Comparison of ENCODE assay signal across 8 mouse cellular contexts in genomic region chr5:121398146-121398964, GRCm38 (mm10). TPM values are rescaled to one million over a fixed set of nuclear protein-coding genes. Genes with fewer than 3 reads are reported as not detected.
A peak's percentile ranks its signal among the peaks of the same experiment; 100 is the strongest.
DNase-seq lines count a peak whose midpoint lies in the region; ATAC-seq lines count a peak whose summit lies in the region.

No protein-coding gene starts in this region.

- H3K27ac ChIP-seq in heart, embryonic 14.5 days (replicated peaks in 1 of 2; ENCODE audit: control insufficient read depth in 1 of 2, insufficient read depth in 1 of 2, low read depth in 2 of 2, low read length in 2 of 2): peak overlapping the region in 1 of 2 experiments; percentile 80; a peak in 2 of 4 replicates
- peak overlapping the region; percentile 96 for H3K27ac ChIP-seq in embryonic facial prominence, embryonic 15.5 days (replicated peaks)
- H3K27ac ChIP-seq in limb, embryonic 10.5 days: peak overlapping the region; percentile 92
- H3K27ac ChIP-seq in neural tube, embryonic 13.5 days (replicated peaks): peak overlapping the region; percentile 76

- ATAC-seq in heart, embryonic 14.5 days (ENCODE audit: insufficient number of reproducible peaks, insufficient read depth, low FRiP score, low read depth): peak; percentile 78
- peak; percentile 55 for ATAC-seq in embryonic facial prominence, embryonic 15.5 days (ENCODE audit: insufficient number of reproducible peaks, low FRiP score, low TSS enrichment, low read depth)
- peak; percentile 78 for ATAC-seq in neural tube, embryonic 13.5 days (ENCODE audit: low read depth)

- no peaks in the 10 kb centered on the region for H3K9me3 ChIP-seq in heart, embryonic 14.5 days (ENCODE audit: control insufficient read depth, low read length)
- no peaks in the 10 kb centered on the region for H3K9me3 ChIP-seq in embryonic facial prominence, embryonic 15.5 days (replicated peaks)
- no peaks in the 10 kb centered on the region for H3K9me3 ChIP-seq in limb, embryonic 10.5 days (replicated peaks)
- H3K9me3 ChIP-seq in neural tube, embryonic 13.5 days: no peaks in the 10 kb centered on the region

- H3K27me3 ChIP-seq in heart, embryonic 14.5 days (ENCODE audit: control insufficient read depth, insufficient read depth, low read length): no peaks in the 10 kb centered on the region
- H3K27me3 ChIP-seq in embryonic facial prominence, embryonic 15.5 days: no peaks in the 10 kb centered on the region
- no peaks in the 10 kb centered on the region for H3K27me3 ChIP-seq in limb, embryonic 10.5 days (ENCODE audit: low read depth, poor library complexity, severe bottlenecking)
- H3K27me3 ChIP-seq in neural tube, embryonic 13.5 days: no peaks in the 10 kb centered on the region

- WGBS in heart, embryonic 14.5 days: under 1% methylated on average over 67 of the region's 67 CpGs
- WGBS in embryonic facial prominence, embryonic 15.5 days: under 1% methylated on average over 67 of the region's 67 CpGs
- WGBS in limb, embryonic 10.5 days: under 1% methylated on average over 67 of the region's 67 CpGs
- under 1% methylated on average over 67 of the region's 67 CpGs for WGBS in neural tube, embryonic 13.5 days

- peak overlapping the region; percentile 84 to 95 for H3K4me3 ChIP-seq in heart, embryonic 14.5 days (ENCODE audit: control insufficient read depth in 1 of 2, insufficient read depth in 1 of 2, low read depth in 1 of 2, low read length in 2 of 2)
- peak overlapping the region; percentile 98 for H3K4me3 ChIP-seq in embryonic facial prominence, embryonic 15.5 days (replicated peaks)
- peak overlapping the region; percentile 76 for H3K4me3 ChIP-seq in limb, embryonic 10.5 days
- H3K4me3 ChIP-seq in neural tube, embryonic 13.5 days: peak overlapping the region; percentile 96

- H3K4me2 ChIP-seq in heart, embryonic 14.5 days (ENCODE audit: low read length): peak overlapping the region; percentile 95
- H3K4me2 ChIP-seq in embryonic facial prominence, embryonic 15.5 days (replicated peaks): peak overlapping the region; percentile 87
- peak overlapping the region; percentile 97 for H3K4me2 ChIP-seq in neural tube, embryonic 13.5 days

- peak overlapping the region; percentile 94 for H3K9ac ChIP-seq in heart, embryonic 14.5 days (ENCODE audit: low read length)
- H3K9ac ChIP-seq in embryonic facial prominence, embryonic 15.5 days: peak overlapping the region; percentile 88
- H3K9ac ChIP-seq in neural tube, embryonic 13.5 days: peak overlapping the region; percentile 91

- peaks cover 6 to 14% of the 10 kb centered on the region in 2 experiments for H3K4me1 ChIP-seq in heart, embryonic 14.5 days (ENCODE audit: control insufficient read depth in 2 of 2, insufficient read depth in 2 of 2, low read length in 2 of 2)
- H3K4me1 ChIP-seq in embryonic facial prominence, embryonic 15.5 days: peaks cover 17% of the 10 kb centered on the region
- peaks cover 21% of the 10 kb centered on the region for H3K4me1 ChIP-seq in limb, embryonic 10.5 days
- H3K4me1 ChIP-seq in neural tube, embryonic 13.5 days (replicated peaks): peaks cover 30% of the 10 kb centered on the region

- no peak for DNase-seq in heart, adult 8-10 months (ENCODE audit: low spot score)
- DNase-seq in ES-CJ7 (ENCODE audit: low read depth, low spot score): peak; percentile 59
- peak; percentile 81 for DNase-seq in limb, embryonic 10.5 days (ENCODE audit: low spot score)
- no peak for DNase-seq in cerebellum, adult 9-10 months
- no peak for DNase-seq in ovary, postnatal 10 days (ENCODE audit: low spot score)

- H3K36me3 ChIP-seq in heart, embryonic 14.5 days (ENCODE audit: control insufficient read depth, insufficient read depth, low read length): peaks cover 18% of the 10 kb centered on the region; the same call in 1 of the 2 replicates
- H3K36me3 ChIP-seq in embryonic facial prominence, embryonic 15.5 days: peaks cover 13% of the 10 kb centered on the region
- peaks cover 39% of the 10 kb centered on the region for H3K36me3 ChIP-seq in limb, embryonic 10.5 days
- H3K36me3 ChIP-seq in neural tube, embryonic 13.5 days: peaks cover 10% of the 10 kb centered on the region

RNA-seq across cellular contexts. Expression of gene Naa25, which starts 0.6 kb away (rescaled TPM):
- 30.9 and 32.8 TPM in 2 replicates for polyA plus RNA-seq in heart, embryonic 14.5 days (2014; fragmentation: Nextera tagmentation; extraction: Ambion mirVana)
- total RNA-seq in heart, adult 8-10 months (2022): 10 to 100 TPM; 20.0 to 23.2 (median 20.6) TPM
- polyA plus RNA-seq in embryonic facial prominence, embryonic 15.5 days (2015; fragmentation: Nextera tagmentation; extraction: Ambion mirVana): 39.4 and 40.6 TPM in 2 replicates
- polyA plus RNA-seq in limb, embryonic 10.5 days (2016; fragmentation: Nextera tagmentation; extraction: Ambion mirVana): 47.0 and 52.8 TPM in 2 replicates
- polyA plus RNA-seq in neural tube, embryonic 13.5 days (2015; fragmentation: Nextera tagmentation; extraction: Ambion mirVana): 46.7 and 53.9 TPM in 2 replicates

RNA-seq across cellular contexts. Expression of gene Trafd1, which starts 12.9 kb away (rescaled TPM):
- 70.7 and 71.3 TPM in 2 replicates for polyA plus RNA-seq in heart, embryonic 14.5 days (2014; fragmentation: Nextera tagmentation; extraction: Ambion mirVana)
- total RNA-seq in heart, adult 8-10 months (2022): 10 to 100 TPM; 52.5 to 62.3 (median 57.9) TPM
- 81.8 and 93.6 TPM in 2 replicates for polyA plus RNA-seq in embryonic facial prominence, embryonic 15.5 days (2015; fragmentation: Nextera tagmentation; extraction: Ambion mirVana)
- 50.4 and 67.7 TPM in 2 replicates for polyA plus RNA-seq in limb, embryonic 10.5 days (2016; fragmentation: Nextera tagmentation; extraction: Ambion mirVana)
- polyA plus RNA-seq in neural tube, embryonic 13.5 days (2015; fragmentation: Nextera tagmentation; extraction: Ambion mirVana): 119 and 130 TPM in 2 replicates

RNA-seq across cellular contexts. Expression of gene Tmem116, which starts 53.3 kb away (rescaled TPM):
- 4.2 TPM in 2 replicates for polyA plus RNA-seq in heart, embryonic 14.5 days (2014; fragmentation: Nextera tagmentation; extraction: Ambion mirVana)
- total RNA-seq in heart, adult 8-10 months (2022): 10 to 100 TPM; 12.6 to 15.1 (median 13.4) TPM
- polyA plus RNA-seq in embryonic facial prominence, embryonic 15.5 days (2015; fragmentation: Nextera tagmentation; extraction: Ambion mirVana): 2.3 and 2.9 TPM in 2 replicates
- polyA plus RNA-seq in limb, embryonic 10.5 days (2016; fragmentation: Nextera tagmentation; extraction: Ambion mirVana): 0.55 and 0.73 TPM in 2 replicates
- polyA plus RNA-seq in neural tube, embryonic 13.5 days (2015; fragmentation: Nextera tagmentation; extraction: Ambion mirVana): 1.8 and 2.1 TPM in 2 replicates

RNA-seq across cellular contexts. Expression of gene Erp29, which starts 54.0 kb away (rescaled TPM):
- polyA plus RNA-seq in heart, embryonic 14.5 days (2014; fragmentation: Nextera tagmentation; extraction: Ambion mirVana): 121 and 123 TPM in 2 replicates
- 10 to 100 TPM; 62.1 to 66.1 (median 64.4) TPM for total RNA-seq in heart, adult 8-10 months (2022)
- 175 and 195 TPM in 2 replicates for polyA plus RNA-seq in embryonic facial prominence, embryonic 15.5 days (2015; fragmentation: Nextera tagmentation; extraction: Ambion mirVana)
- polyA plus RNA-seq in limb, embryonic 10.5 days (2016; fragmentation: Nextera tagmentation; extraction: Ambion mirVana): 102 and 112 TPM in 2 replicates
- 171 and 174 TPM in 2 replicates for polyA plus RNA-seq in neural tube, embryonic 13.5 days (2015; fragmentation: Nextera tagmentation; extraction: Ambion mirVana)

Comparison
In these comparisons a context has a peak if more than half of its experiments do, and no peak if none do; other contexts are left out.
1. DNase-seq: peak in ES-CJ7 (single experiment) and limb, embryonic 10.5 days (single experiment); none in heart, adult 8-10 months (single experiment), cerebellum, adult 9-10 months (single experiment) and ovary, postnatal 10 days (single experiment).
2. Peak in every context shown above with its lines, with median percentiles within 50 percentile points of each other: ATAC-seq, H3K4me2 ChIP-seq, H3K4me3 ChIP-seq and H3K9ac ChIP-seq.